Mouse (Mus musculus): ENCODE results near the gene Galm. TPM values are rescaled to one million over a fixed set of nuclear protein-coding genes. Genes with fewer than 3 reads are reported as not detected.

Galm gene
- polyA plus RNA-seq, 1 experiment from 2014 or later, result 73.5 TPM

DNA sequence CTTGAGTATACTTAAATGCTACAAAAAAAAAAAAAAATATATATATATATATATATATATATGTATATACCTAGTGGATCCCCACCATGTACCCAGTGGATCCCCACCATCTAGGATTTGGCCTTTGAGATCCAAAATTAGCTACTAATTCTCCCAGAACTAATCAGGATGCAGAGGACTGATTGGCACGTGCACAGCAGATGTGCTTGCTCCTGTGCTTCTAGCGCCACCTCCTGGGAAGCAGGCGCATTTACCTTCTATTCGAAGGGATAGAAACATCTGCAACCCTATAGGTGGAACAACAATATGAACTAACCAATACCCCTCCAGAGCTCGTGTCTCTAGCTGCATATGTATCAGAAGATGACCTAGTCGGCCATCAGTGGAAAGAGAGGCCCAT lies 52.7 kb downstream of the Galm start:
- Histone ChIP-seq H3K4me1 (replicated peaks; ENCODE audit: control insufficient read depth, insufficient read depth, low read length) (no peaks in the 10 kb centered on the region), H3K27ac (ENCODE audit: low read depth, low read length) (no peak overlapping the region), H3K9ac (ENCODE audit: low read depth, low read length) (no peak overlapping the region), H3K4me2 (replicated peaks; ENCODE audit: low read depth) (no peak overlapping the region), H3K36me3 (ENCODE audit: control insufficient read depth, insufficient read depth) (peaks cover 6% of the 10 kb centered on the region), H3K27me3 (replicated peaks; ENCODE audit: control insufficient read depth, insufficient read depth, low read length) (no peaks in the 10 kb centered on the region), H3K4me3 (ENCODE audit: low read depth, low read length) (no peak overlapping the region), H3K9me3 (ENCODE audit: control insufficient read depth) (no peaks in the 10 kb centered on the region)
- WGBS, result under 1% methylated on average over 6 of the region's 6 CpGs
- peak; percentile 59 for ATAC-seq
- peak; percentile 95 for TF ChIP-seq CTCF (IDR thresholded peaks at IDR 0.05; ENCODE audit: low read depth)

DNA sequence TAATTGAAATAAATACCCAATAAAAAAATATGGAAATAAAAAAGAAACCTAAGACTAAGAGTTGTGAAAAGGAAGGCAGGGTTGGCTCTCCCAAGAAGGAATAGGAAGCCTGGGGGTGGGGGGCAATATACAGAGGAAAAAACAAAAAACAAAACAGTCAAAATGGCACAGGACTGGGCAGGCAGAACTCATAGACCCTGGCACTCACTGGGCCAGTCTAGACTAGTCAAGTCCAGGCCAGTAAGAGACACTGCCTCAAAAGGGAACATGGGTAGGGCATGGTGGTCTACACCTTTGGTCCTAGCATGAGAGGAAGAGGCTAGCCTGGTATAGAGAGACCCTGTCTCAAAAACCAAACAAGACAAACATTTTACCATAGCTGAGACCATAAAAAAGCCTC lies 53.2 kb downstream of the Galm start:
- Histone ChIP-seq H3K9me3 (ENCODE audit: control insufficient read depth) (no peaks in the 10 kb centered on the region), H3K4me2 (replicated peaks; ENCODE audit: low read depth) (no peak overlapping the region), H3K4me1 (replicated peaks; ENCODE audit: control insufficient read depth, insufficient read depth, low read length) (no peaks in the 10 kb centered on the region), H3K27me3 (replicated peaks; ENCODE audit: control insufficient read depth, insufficient read depth, low read length) (no peaks in the 10 kb centered on the region), H3K36me3 (ENCODE audit: control insufficient read depth, insufficient read depth) (peaks cover 9% of the 10 kb centered on the region), H3K4me3 (ENCODE audit: low read depth, low read length) (no peak overlapping the region), H3K9ac (ENCODE audit: low read depth, low read length) (no peak overlapping the region), H3K27ac (ENCODE audit: low read depth, low read length) (no peak overlapping the region)
- no peak for TF ChIP-seq CTCF (IDR thresholded peaks at IDR 0.05; ENCODE audit: low read depth)
- no peak for ATAC-seq

DNA sequence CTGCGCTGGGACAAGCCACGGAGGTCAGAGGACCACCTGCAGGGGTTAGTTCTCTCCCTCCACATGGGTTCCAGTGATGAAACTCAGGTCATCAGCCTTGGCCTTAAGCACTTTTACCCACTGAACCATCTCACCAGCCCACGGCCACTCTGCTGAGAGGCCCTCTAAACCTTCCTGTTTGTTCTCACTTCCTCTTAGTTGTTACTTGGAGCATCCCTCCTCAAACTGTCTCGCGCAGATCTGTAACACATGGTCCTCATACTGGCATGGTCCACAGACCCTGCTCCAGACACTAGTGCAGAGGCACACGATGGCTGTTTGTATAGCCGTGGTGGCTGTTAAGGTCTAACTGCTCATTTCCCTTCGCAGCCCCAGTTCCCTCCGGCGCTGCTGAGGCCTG lies 56.3 kb downstream of the Galm start:
- 81% methylated on average over 10 of the region's 10 CpGs for WGBS
- no peak for ATAC-seq
- Histone ChIP-seq H3K36me3 (ENCODE audit: control insufficient read depth, insufficient read depth) (peaks cover 10% of the 10 kb centered on the region), H3K27ac (ENCODE audit: low read depth, low read length) (no peak overlapping the region), H3K4me1 (replicated peaks; ENCODE audit: control insufficient read depth, insufficient read depth, low read length) (no peaks in the 10 kb centered on the region), H3K4me2 (replicated peaks; ENCODE audit: low read depth) (no peak overlapping the region), H3K27me3 (replicated peaks; ENCODE audit: control insufficient read depth, insufficient read depth, low read length) (no peaks in the 10 kb centered on the region), H3K4me3 (ENCODE audit: low read depth, low read length) (no peak overlapping the region), H3K9ac (ENCODE audit: low read depth, low read length) (no peak overlapping the region), H3K9me3 (ENCODE audit: control insufficient read depth) (no peaks in the 10 kb centered on the region)
- no peak for TF ChIP-seq CTCF (IDR thresholded peaks at IDR 0.05; ENCODE audit: low read depth)

DNA sequence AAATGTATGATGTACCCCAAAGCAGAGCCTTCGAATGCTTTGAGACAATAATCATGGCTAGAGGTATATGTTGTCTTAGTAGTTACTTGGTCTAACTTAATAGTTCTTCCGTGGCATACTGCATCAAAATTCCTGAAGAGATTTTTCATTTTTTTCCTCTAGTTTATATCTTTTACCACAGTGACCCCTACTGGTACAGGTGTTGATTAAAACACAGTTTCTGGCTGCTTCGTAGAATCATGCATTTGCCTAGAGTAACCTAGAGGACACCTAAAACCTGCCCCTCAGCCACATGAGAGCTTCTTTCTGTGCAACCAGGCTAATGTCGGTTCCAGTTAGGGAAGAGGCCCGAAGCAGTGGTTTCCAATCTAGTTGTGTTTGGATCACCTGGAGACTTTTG lies 65.8 kb downstream of the Galm start:
- WGBS, result 63% methylated on average over 5 of the region's 5 CpGs
- H3K4me3 ChIP-seq (ENCODE audit: low read depth, low read length), result no peak overlapping the region

DNA sequence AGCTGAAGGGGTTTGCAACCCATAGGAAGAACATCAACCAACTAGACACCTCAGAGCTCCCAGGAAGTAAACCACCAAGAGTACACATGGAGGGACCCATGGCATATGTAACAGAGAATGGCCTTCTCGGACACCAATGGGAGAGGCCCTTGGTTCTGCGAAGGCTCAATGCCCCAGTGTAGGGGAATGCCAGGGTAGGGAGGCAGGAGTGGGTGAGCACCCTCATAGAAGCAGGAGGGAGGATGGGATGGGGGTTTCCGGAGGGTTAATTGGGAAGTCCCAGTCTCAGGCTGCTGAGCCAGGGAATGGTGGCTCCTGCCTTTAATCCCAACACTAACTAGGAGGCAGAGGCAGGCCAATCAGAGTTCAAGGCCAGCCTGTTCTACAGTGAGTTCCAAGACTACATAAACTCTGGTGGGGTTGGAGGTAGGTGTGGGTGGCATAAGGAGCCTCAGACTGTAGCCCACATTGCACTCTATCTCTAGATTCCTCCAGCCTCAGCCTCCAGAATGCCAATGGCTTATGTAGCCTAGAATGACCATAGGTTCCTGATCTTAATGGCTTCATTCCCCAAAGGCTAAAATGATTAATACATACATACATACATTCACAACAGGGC lies 72.0 kb downstream of the Galm start:
- no peak overlapping the region for H3K9ac ChIP-seq (ENCODE audit: low read depth, low read length)
- H3K4me3 ChIP-seq (ENCODE audit: low read depth, low read length), result no peak overlapping the region
- no peak overlapping the region for H3K27ac ChIP-seq (ENCODE audit: low read depth, low read length)
- 0 out of 2 replicates have a peak, but pooled peaks have one; percentile 22 for ATAC-seq
- H3K27me3 ChIP-seq (replicated peaks; ENCODE audit: control insufficient read depth, insufficient read depth, low read length), result no peaks in the 10 kb centered on the region
- no peak for TF ChIP-seq CTCF (IDR thresholded peaks at IDR 0.05; ENCODE audit: low read depth)
- H3K9me3 ChIP-seq (ENCODE audit: control insufficient read depth), result no peaks in the 10 kb centered on the region
- H3K4me2 ChIP-seq (replicated peaks; ENCODE audit: low read depth), result no peak overlapping the region
- H3K4me1 ChIP-seq (replicated peaks; ENCODE audit: control insufficient read depth, insufficient read depth, low read length), result no peaks in the 10 kb centered on the region
- 88% methylated on average over 3 of the region's 3 CpGs for WGBS
- peaks cover 45% of the 10 kb centered on the region for H3K36me3 ChIP-seq (ENCODE audit: control insufficient read depth, insufficient read depth)

More for the DNA sequence above, 65.8 kb downstream of the Galm start:
- no peaks in the 10 kb centered on the region for H3K4me1 ChIP-seq (replicated peaks; ENCODE audit: control insufficient read depth, insufficient read depth, low read length)
- H3K4me2 ChIP-seq (replicated peaks; ENCODE audit: low read depth), result no peak overlapping the region
- no peaks in the 10 kb centered on the region for H3K9me3 ChIP-seq (ENCODE audit: control insufficient read depth)
- H3K36me3 ChIP-seq (ENCODE audit: control insufficient read depth, insufficient read depth), result peaks cover 14% of the 10 kb centered on the region; the same call in 1 of the 2 replicates
- ATAC-seq, result no peak
- peak; percentile 60 for TF ChIP-seq CTCF (IDR thresholded peaks at IDR 0.05; ENCODE audit: low read depth)
- no peaks in the 10 kb centered on the region for H3K27me3 ChIP-seq (replicated peaks; ENCODE audit: control insufficient read depth, insufficient read depth, low read length)
- H3K27ac ChIP-seq (ENCODE audit: low read depth, low read length), result no peak overlapping the region
- H3K9ac ChIP-seq (ENCODE audit: low read depth, low read length), result no peak overlapping the region

DNA sequence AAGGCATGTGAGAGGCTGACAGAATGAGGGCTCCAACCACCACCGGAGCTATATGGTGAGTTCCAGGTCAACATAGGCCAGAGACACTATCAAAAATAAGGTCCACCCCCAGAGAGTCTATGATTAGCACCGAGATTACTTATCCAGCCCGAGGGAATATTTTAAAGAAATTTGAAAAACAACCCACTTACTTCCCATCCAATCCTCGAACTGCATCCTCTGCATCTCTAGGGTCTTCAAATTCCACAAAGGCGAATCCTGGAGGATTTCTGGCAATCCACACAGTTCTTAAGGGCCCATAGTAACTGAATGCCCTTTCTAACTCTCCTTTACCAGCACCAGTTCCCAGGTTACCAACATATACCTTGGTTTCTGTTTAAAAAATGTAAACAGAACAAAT lies 78.4 kb downstream of the Galm start:
- Histone ChIP-seq H3K9me3 (ENCODE audit: control insufficient read depth) (no peaks in the 10 kb centered on the region), H3K9ac (ENCODE audit: low read depth, low read length) (peak overlapping the region; percentile 89), H3K27ac (ENCODE audit: low read depth, low read length) (no peak overlapping the region; the same call in 1 of the 2 replicates), H3K4me1 (replicated peaks; ENCODE audit: control insufficient read depth, insufficient read depth, low read length) (no peaks in the 10 kb centered on the region; the same call in 1 of the 2 replicates), H3K4me2 (replicated peaks; ENCODE audit: low read depth) (peak overlapping the region; percentile 90), H3K4me3 (ENCODE audit: low read depth, low read length) (peak overlapping the region; percentile 98), H3K27me3 (replicated peaks; ENCODE audit: control insufficient read depth, insufficient read depth, low read length) (no peaks in the 10 kb centered on the region), H3K36me3 (ENCODE audit: control insufficient read depth, insufficient read depth) (peaks cover 26% of the 10 kb centered on the region)
- 8% methylated on average over 5 of the region's 5 CpGs for WGBS
- TF ChIP-seq CTCF (IDR thresholded peaks at IDR 0.05; ENCODE audit: low read depth), result no peak
- ATAC-seq, result no peak
